ENCODE assay signal across 30 mouse cellular contexts in genomic region chr1:66671475-66671874, GRCm38 (mm10).
"Had no signal": no experiment of that assay in that cellular context is flagged by ENCODE, and none has a peak within 500 bp of the region (broad histone marks: within the 10 kb centered on the region; RNA-seq: fewer than 3 reads in every experiment).

No protein-coding gene starts in this region.

- ATAC-seq: lung, postnatal 0 days; midbrain, embryonic 13.5 days; midbrain, embryonic 15.5 days; midbrain, embryonic 16.5 days had no signal

- H3K27me3 ChIP-seq: limb, embryonic 12.5 days; limb, embryonic 13.5 days; limb, embryonic 15.5 days; liver, embryonic 13.5 days; liver, embryonic 15.5 days; lung, embryonic 15.5 days; megakaryocyte, embryonic 14.5 days; midbrain, embryonic 12.5 days; midbrain, embryonic 13.5 days; midbrain, embryonic 15.5 days; neural tube, embryonic 12.5 days had no signal

- H3K4me2 ChIP-seq: limb, embryonic 12.5 days; limb, embryonic 13.5 days; limb, embryonic 15.5 days; liver, embryonic 13.5 days; liver, embryonic 15.5 days; lung, embryonic 14.5 days; lung, embryonic 15.5 days; midbrain, embryonic 11.5 days; midbrain, embryonic 12.5 days; midbrain, embryonic 13.5 days; midbrain, embryonic 15.5 days; neural tube, embryonic 12.5 days had no signal

- H3K27ac ChIP-seq: left cerebral cortex, adult 2 months; limb, embryonic 10.5 days; limb, embryonic 12.5 days; limb, embryonic 13.5 days; limb, embryonic 15.5 days; liver, embryonic 13.5 days; liver, embryonic 14.5 days; liver, embryonic 15.5 days; lung, embryonic 15.5 days; macrophage; midbrain, embryonic 10.5 days; midbrain, embryonic 12.5 days; midbrain, embryonic 13.5 days; midbrain, embryonic 15.5 days; neural tube, embryonic 12.5 days had no signal

- DNase-seq: layer of hippocampus, postnatal 36 days; left cerebral cortex, postnatal 4 days; liver, embryonic 13.5 days; lung, adult 18-20 months; lung, adult 2 months; lung, embryonic 14.5 days; lung, postnatal 10 days; lung, postnatal 14 days; lung, postnatal 36 days; lung, postnatal 4 days; midbrain, embryonic 14.5 days had no signal

- H3K36me3 ChIP-seq: limb, embryonic 10.5 days; limb, embryonic 12.5 days; limb, embryonic 13.5 days; limb, embryonic 15.5 days; liver, embryonic 13.5 days; liver, embryonic 15.5 days; lung, embryonic 15.5 days; midbrain, embryonic 10.5 days; midbrain, embryonic 12.5 days; midbrain, embryonic 13.5 days; midbrain, embryonic 15.5 days; neural tube, embryonic 12.5 days had no signal

- H3K9ac ChIP-seq: limb, embryonic 12.5 days; limb, embryonic 13.5 days; limb, embryonic 15.5 days; liver, embryonic 13.5 days; liver, embryonic 14.5 days; liver, embryonic 15.5 days; lung, embryonic 14.5 days; lung, embryonic 15.5 days; midbrain, embryonic 12.5 days; midbrain, embryonic 13.5 days; midbrain, embryonic 15.5 days; neural tube, embryonic 12.5 days had no signal

- H3K9me3 ChIP-seq: limb, embryonic 10.5 days; limb, embryonic 12.5 days; limb, embryonic 13.5 days; limb, embryonic 15.5 days; liver, embryonic 13.5 days; liver, embryonic 15.5 days; lung, embryonic 15.5 days; megakaryocyte, embryonic 14.5 days; midbrain, embryonic 10.5 days; midbrain, embryonic 12.5 days; midbrain, embryonic 13.5 days; midbrain, embryonic 15.5 days; neural tube, embryonic 12.5 days had no signal

- H3K4me1 ChIP-seq: limb, embryonic 10.5 days; limb, embryonic 12.5 days; limb, embryonic 13.5 days; limb, embryonic 15.5 days; liver, embryonic 13.5 days; liver, embryonic 15.5 days; lung, embryonic 15.5 days; midbrain, embryonic 10.5 days; midbrain, embryonic 12.5 days; midbrain, embryonic 13.5 days; midbrain, embryonic 15.5 days; neural tube, embryonic 12.5 days had no signal

- H3K4me3 ChIP-seq: left cerebral cortex, adult 2 months; limb, embryonic 10.5 days; limb, embryonic 12.5 days; limb, embryonic 13.5 days; limb, embryonic 15.5 days; liver, embryonic 13.5 days; liver, embryonic 15.5 days; lung, embryonic 15.5 days; megakaryocyte, embryonic 14.5 days; midbrain, embryonic 10.5 days; midbrain, embryonic 12.5 days; midbrain, embryonic 13.5 days; midbrain, embryonic 15.5 days; myocyte; neural tube, embryonic 12.5 days had no signal
